Mouse (Mus musculus): ENCODE measurements around the gene Cd79a.

- TF ChIP-seq CTCF (IDR thresholded peaks at IDR 0.05; ENCODE audit: low read depth, low read length), result no peak
- TF ChIP-seq GATA1 (IDR thresholded peaks at IDR 0.05; ENCODE audit: borderline replicate concordance, low read length), result no peak
- no peak for TF ChIP-seq TAL1 (conservative IDR thresholded peaks at IDR 0.05; ENCODE audit: low read depth, low read length)
- no peak for TF ChIP-seq GATA2 (IDR thresholded peaks at IDR 0.05; ENCODE audit: borderline replicate concordance, low read depth, low read length)
- no peak for TF ChIP-seq POLR2AphosphoS5 (IDR thresholded peaks at IDR 0.05; ENCODE audit: insufficient replicate concordance, low read depth, low read length)
Measured at GRCm38 (mm10) chr7:24869080-24869479, 28.1 kb upstream of the Cd79a start.
